In genomic region chr10:122944888-122945287, GRCm38 (mm10) we compare ENCODE assay signal across 24 mouse cellular contexts.
A peak's percentile ranks its signal among the peaks of the same experiment; 100 is the strongest.
DNase-seq lines count a peak whose midpoint lies in the region; ATAC-seq lines count a peak whose summit lies in the region.
"Had no signal": no experiment of that assay in that cellular context is flagged by ENCODE, and none has a peak within 500 bp of the region (broad histone marks: within the 10 kb centered on the region; RNA-seq: fewer than 3 reads in every experiment).

No protein-coding gene starts in this region.

- ATAC-seq in forebrain, embryonic 11.5 days (replicated peaks; ENCODE audit: low FRiP score): no peak
- peak; percentile 80 for ATAC-seq in common myeloid progenitor, adult 5-6 weeks (replicated peaks; ENCODE audit: low read depth, poor library complexity, severe bottlenecking)
- ATAC-seq in megakaryocyte, adult 5-6 weeks (ENCODE audit: poor library complexity, severe bottlenecking): peak; percentile 62
- ATAC-seq in frontal cortex, adult (ENCODE audit: low TSS enrichment): no peak
- ATAC-seq: activated CD4-positive, CD25-positive, alpha-beta regulatory T cell, adult 4 months; forebrain, embryonic 15.5 days; hindbrain, embryonic 16.5 days; intestine, embryonic 15.5 days had no signal

- H3K4me2 ChIP-seq in forebrain, embryonic 11.5 days (ENCODE audit: low read depth, low read length, severe bottlenecking): no peak overlapping the region
- H3K4me2 ChIP-seq: forebrain, embryonic 12.5 days; forebrain, embryonic 15.5 days; hindbrain, embryonic 13.5 days; intestine, embryonic 15.5 days had no signal

- H3K9ac ChIP-seq in forebrain, embryonic 11.5 days (ENCODE audit: low read length): no peak overlapping the region
- H3K9ac ChIP-seq: forebrain, embryonic 12.5 days; forebrain, embryonic 15.5 days; hindbrain, embryonic 13.5 days; intestine, embryonic 15.5 days had no signal

- no peak overlapping the region for H3K27ac ChIP-seq in forebrain, embryonic 11.5 days (ENCODE audit: low read depth, low read length)
- no peak overlapping the region for H3K27ac ChIP-seq in forebrain, embryonic 10.5 days
- H3K27ac ChIP-seq: forebrain, embryonic 12.5 days; forebrain, embryonic 15.5 days; heart, adult 2 months; heart, embryonic 10.5 days; hindbrain, embryonic 10.5 days; hindbrain, embryonic 13.5 days; intestine, embryonic 15.5 days had no signal

- no peaks in the 10 kb centered on the region for H3K9me3 ChIP-seq in forebrain, embryonic 11.5 days (ENCODE audit: control insufficient read depth, low read length)
- H3K9me3 ChIP-seq in forebrain, embryonic 10.5 days: no peaks in the 10 kb centered on the region
- H3K9me3 ChIP-seq: forebrain, embryonic 12.5 days; forebrain, embryonic 15.5 days; heart, embryonic 10.5 days; hindbrain, embryonic 10.5 days; hindbrain, embryonic 13.5 days; intestine, embryonic 15.5 days had no signal

- WGBS in forebrain, embryonic 11.5 days: 88% methylated on average over 5 of the region's 5 CpGs
- WGBS in forebrain, embryonic 10.5 days: 87% methylated on average over 5 of the region's 5 CpGs

- no peaks in the 10 kb centered on the region for H3K4me1 ChIP-seq in forebrain, embryonic 11.5 days (replicated peaks; ENCODE audit: control insufficient read depth, insufficient read depth, low read length)
- no peaks in the 10 kb centered on the region for H3K4me1 ChIP-seq in forebrain, embryonic 10.5 days
- H3K4me1 ChIP-seq: forebrain, embryonic 12.5 days; forebrain, embryonic 15.5 days; heart, embryonic 10.5 days; intestine, embryonic 15.5 days had no signal

- DNase-seq in forebrain, embryonic 11.5 days (ENCODE audit: low spot score): peak; percentile 23
- DNase-seq in forebrain, embryonic 10.5 days (ENCODE audit: extremely low spot score, low spot score): no peak
- no peak for DNase-seq in left cerebral cortex, adult 8-10 months (ENCODE audit: low spot score in 2 of 2)
- no peak for DNase-seq in urinary bladder, postnatal 4 days (ENCODE audit: low spot score in 2 of 2)
- DNase-seq: adrenal gland, adult 8-10 months; adrenal gland, postnatal 25 days; B cell, adult 2 months; cerebellum, adult 11-12 months; cerebellum, adult 8-10 months; cerebellum, postnatal 10 days; cerebellum, postnatal 36 days; gastrocnemius, postnatal 14 days; heart, adult 2 months had no signal

- H3K27me3 ChIP-seq in forebrain, embryonic 11.5 days (ENCODE audit: control insufficient read depth, insufficient read depth, low read length): no peaks in the 10 kb centered on the region
- no peaks in the 10 kb centered on the region for H3K27me3 ChIP-seq in forebrain, embryonic 10.5 days (ENCODE audit: poor library complexity, severe bottlenecking)
- H3K27me3 ChIP-seq: forebrain, embryonic 12.5 days; forebrain, embryonic 15.5 days; hindbrain, embryonic 13.5 days; intestine, embryonic 15.5 days had no signal

- H3K4me3 ChIP-seq in forebrain, embryonic 11.5 days (ENCODE audit: low read depth, low read length): no peak overlapping the region
- H3K4me3 ChIP-seq in forebrain, embryonic 10.5 days: no peak overlapping the region
- H3K4me3 ChIP-seq: forebrain, embryonic 12.5 days; forebrain, embryonic 15.5 days; heart, adult 2 months; heart, embryonic 10.5 days; hindbrain, embryonic 10.5 days; hindbrain, embryonic 13.5 days; intestine, embryonic 15.5 days had no signal

- no peaks in the 10 kb centered on the region for H3K36me3 ChIP-seq in forebrain, embryonic 11.5 days (ENCODE audit: control insufficient read depth, insufficient read depth, low read length)
- no peaks in the 10 kb centered on the region for H3K36me3 ChIP-seq in forebrain, embryonic 10.5 days (replicated peaks)
- H3K36me3 ChIP-seq: forebrain, embryonic 12.5 days; forebrain, embryonic 15.5 days; heart, embryonic 10.5 days; hindbrain, embryonic 10.5 days; hindbrain, embryonic 13.5 days; intestine, embryonic 15.5 days had no signal

Comparison
In these comparisons a context has a peak if more than half of its experiments do, and no peak if none do; other contexts are left out.
1. ATAC-seq: peak in common myeloid progenitor, adult 5-6 weeks (single experiment) and megakaryocyte, adult 5-6 weeks (single experiment); none in forebrain, embryonic 11.5 days (single experiment) and frontal cortex, adult (single experiment).